Mouse (Mus musculus): ENCODE measurements around the gene Irf2.

Irf2 gene

DNA sequence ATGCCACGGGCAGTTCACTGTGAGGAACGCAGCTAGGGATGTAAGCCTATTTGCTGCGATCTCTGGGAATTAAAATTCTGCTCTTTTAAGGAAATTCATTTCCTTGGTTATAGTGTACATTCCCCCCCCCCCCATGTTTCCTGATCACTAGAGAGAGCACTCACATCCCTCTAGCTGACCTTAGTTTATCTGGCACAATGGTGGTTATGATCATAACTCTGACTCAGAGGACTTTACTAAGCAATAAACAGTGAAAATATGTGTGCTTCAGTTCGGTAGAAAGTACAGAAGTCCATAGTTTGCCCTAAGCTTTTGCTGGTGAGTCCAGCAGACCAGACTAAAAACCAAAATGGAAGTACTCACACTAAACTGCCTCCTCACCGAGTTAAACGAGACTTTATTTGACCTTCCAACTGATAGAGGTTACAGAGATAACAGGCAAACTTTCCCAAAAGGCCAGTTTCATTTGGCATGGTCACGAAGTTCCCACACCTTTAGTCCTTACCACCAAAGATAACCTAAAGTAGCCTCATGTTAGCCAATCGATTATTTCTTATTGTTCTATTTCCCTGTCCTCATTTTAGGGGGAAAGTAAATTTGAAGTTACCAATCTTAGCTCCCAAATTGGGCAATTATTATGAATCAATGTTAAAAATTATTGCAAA lies 142.4 kb downstream of the Irf2 start:
- DNase-seq (ENCODE audit: low read depth), result no peak

DNA sequence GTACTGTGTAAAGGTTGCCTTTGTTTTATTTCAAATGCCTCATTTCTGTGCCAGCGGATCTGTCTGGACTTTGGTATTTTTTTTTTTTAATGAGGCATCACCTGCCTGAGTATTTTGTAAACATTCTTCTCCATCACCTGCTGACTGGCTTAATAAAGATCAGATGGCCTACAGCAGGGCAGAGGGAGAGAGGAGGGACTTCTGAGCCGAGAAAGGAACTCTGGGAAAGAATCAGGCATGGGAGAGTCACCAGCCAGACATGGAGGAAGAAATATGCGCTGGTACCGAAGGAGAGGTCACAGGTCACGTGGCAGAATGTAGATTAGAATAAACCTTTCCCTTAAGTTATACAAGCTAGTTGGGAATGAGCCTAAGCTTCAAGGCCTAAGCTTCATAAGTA lies 143.2 kb downstream of the Irf2 start:
- DNase-seq (ENCODE audit: low read depth), result no peak

DNA sequence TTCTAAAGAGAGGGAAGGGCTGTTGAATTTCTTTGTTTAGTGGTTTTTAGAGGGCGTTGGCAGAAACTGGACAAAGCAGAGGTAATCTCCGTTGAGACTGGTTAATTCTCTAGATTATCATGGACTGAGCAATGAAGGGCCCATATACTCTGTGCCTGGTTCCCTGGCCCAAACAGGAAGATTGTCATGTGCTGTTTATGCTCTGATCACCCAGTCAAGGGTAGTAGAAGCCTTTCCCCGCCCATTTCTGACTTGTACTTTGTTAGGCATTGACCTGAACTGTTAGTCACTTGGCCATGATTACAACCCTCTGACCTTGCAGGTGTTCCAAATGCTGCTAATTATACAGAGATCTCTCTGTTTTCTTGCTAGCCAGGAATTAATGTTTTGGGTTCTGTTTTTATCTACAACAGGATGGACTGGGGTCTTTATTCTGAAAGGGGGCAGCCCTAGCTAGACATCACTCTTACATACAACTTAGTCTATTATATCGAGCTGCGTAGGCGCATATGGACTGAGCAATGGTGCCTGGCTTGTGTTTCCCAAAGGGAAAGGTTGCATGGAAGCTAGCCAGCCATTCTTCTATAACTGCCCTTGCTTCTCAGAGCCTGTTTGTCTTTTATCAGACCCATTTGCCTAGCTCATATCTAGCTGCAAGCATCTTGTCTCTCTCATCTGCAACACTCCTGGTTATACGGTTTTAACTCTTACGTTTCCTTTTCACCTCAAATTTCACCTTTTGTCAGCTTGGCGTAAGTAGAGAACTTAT lies 143.9 kb downstream of the Irf2 start:
- DNase-seq (ENCODE audit: low read depth), result no peak

DNA sequence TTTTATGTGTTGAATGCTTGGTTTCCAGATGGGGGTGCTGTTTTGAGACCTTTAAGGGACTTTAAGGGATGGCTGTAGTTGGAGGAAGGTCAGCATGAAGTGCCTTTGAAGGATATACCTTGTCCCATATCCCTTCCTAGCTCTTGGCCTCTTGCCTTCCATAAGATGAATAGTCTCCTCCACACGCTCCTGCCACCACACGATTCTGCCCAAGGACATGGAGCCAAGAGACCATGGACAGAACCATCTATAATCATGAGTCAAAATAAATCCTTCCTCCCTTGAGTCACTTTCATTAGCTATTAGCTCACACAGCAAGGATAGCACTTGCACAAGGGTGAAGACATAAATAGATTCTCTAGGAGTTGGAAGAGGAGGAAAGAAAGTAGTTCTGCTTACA lies 146.3 kb downstream of the Irf2 start:
- DNase-seq (ENCODE audit: low read depth), result no peak

DNA sequence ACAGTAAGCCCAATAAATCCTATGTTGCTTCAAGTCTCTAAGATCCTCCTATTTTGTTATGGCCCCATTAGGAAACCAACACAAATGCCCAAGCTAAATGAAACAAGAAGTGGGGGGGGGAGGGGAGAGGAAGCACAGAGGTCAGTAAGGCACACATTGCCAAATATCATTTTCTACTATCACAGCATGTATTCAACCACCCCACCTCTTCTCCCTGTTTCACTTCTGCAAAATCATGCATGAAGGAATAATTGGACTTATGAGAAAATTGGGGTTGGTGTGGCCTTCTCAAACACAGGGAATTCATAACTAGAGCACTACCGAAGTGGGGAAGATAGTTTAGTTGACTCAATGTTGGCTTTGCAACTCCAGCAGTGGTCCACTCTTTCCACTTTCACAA lies 146.7 kb downstream of the Irf2 start:
- DNase-seq (ENCODE audit: low read depth), result no peak

DNA sequence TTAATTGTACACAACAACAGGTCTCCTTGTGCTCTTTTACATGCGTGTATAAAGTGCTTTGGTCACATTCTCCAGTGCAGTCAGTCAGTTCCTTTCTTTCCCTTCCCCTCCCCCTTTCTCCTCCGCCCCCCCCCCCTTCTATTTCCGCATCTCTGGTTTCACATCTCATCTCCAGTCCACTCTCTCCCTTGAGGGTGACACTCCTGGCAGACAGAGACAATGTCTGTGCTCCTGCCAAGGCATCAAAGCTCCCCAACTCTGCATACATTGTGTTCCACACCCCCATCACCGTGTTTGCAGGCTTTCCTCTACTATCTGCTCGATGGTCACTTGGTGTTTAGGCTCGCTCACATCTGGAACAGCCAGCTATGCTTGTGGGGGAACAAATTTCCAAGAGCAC lies 147.9 kb downstream of the Irf2 start:
- DNase-seq (ENCODE audit: low read depth), result no peak

DNA sequence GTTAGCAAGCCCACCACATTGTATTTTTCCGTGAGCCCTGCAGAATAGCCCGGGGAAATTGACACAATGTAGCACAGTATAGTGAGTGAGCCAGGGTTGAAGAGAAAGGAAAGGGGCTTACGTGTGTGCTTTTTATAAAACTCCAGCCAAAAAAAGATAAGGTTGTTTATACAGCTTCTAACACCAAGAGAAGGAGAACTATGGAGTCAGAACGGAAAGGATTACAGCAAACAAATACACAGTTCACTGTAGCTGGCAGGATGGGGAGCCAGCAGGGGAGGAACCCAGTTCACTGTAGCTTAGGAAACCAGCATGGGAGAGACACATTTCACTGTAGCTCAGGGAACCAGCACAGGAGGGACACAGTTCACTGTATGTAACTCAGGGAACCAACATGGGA lies 149.0 kb downstream of the Irf2 start:
- DNase-seq (ENCODE audit: low read depth), result no peak

DNA sequence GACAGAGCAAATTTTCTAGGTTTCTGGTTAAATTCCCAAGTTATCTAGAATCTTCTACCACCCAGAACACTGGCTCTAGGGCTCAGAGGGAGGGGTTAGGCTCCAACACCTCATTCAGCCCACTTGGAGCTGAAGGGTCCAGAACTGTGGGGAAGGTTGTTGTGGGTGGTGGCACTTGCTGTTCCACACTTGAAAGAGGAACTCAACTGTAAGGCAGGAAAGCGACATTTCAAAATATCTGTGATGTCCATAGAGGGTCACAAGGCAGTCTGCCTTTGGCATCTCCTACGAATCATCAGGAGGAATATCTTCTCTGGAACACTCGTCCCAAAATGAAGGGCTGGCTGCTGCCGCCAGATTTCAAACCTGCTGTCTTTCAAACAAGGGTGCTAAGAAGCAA lies 150.7 kb downstream of the Irf2 start:
- no peak for DNase-seq (ENCODE audit: low read depth)

DNA sequence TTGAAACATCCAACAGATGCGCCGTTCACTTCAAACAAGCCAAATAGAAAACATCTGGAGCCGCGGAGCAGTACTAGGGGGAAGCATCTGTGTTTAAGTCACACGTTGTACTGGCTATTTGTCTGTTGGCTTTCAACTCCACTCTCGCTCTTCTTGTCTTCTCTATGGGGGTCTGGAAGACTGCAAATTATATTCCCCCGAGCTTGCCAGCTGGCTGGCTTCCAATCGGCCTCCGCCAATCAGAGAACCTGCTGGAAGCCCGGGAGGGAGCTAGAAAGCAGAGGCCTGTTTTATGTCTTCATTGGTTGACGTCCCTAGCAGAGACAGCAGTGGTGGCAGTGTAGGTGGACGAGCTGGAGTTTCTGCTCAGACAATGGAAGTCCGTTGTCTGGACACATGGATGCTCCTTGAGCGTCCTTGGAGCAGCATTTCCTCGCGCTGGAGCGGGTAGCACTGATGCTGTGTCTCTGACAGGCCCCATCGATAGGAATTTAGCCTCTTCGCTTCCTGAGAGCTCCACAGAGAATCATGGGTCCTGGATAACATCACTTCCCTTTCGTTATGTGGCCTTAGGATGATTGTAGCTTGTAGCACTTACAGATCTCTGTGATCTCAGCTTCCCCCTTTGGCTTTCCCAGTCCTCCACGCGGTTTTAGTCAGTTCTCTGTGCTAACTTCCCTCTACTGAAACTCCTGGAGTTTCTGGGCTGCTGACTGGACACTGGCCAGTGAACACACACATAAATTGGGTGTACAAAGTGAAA lies 153.2 kb downstream of the Irf2 start:
- DNase-seq (ENCODE audit: low read depth), result no peak

DNA sequence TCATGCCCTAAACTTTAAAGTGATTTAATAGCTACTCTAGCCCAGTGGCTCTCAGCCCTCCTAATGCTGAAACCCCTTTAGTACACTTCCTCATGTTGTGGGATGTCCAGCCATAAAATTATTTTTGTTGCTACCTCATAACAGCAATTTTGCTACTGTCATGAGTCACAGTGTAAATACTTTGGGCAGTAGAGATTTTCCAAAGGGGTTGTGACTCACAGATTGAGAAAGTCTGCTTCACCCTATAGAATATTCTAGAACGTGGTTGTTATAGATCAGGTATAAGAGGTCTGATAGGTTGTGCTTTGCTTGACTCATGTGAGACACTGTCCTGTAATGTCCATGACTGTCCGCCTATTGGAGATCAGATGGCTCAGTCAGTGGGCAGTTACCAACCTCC lies 154.9 kb downstream of the Irf2 start:
- DNase-seq (ENCODE audit: low read depth), result no peak

DNA sequence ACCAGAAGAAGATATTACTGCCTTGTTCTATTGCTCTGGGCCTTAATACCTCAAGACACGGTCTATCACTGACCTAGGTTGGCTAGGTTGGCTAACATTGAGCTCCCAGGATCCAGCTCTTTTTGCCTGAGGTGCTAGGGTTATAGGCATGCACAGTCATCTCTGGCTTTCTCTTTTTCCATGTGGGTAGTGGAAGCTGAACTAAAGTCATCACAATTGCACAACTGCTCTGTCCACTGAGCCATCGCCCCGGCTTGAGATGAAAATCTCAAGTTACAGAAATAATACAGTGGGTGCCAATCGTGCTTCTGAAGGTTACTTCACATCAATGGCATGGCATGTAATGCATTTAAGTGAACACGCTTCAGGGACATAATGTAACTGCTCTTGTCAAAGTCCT lies 156.5 kb downstream of the Irf2 start:
- DNase-seq (ENCODE audit: low read depth), result no peak

DNA sequence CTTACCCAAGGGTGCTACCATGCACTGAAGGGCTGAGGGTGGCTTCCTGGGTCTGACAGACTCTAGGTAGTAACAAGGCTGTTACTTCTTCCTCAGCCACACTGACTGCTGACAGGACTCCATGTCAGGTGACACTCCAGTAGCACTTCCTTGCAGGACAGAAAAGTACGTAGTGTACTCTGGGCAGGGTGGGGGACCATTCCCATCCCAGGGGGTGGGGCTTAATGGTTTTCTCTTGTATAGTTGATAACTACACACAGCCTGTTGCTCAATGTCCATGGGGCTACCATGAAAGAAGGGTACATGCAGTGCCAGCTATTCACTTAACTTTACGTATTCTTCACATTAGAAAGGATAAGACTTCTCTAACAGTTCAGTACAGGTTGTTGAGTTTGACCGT lies 157.2 kb downstream of the Irf2 start:
- no peak for DNase-seq (ENCODE audit: low read depth)

All from NIH3T3 (cell line).